Mouse (Mus musculus) ovary, postnatal 10 days (tissue): ENCODE data around the gene Enpep.

Experiments used
- DNase-seq: peaks from one replicate; pipeline ENCODE4 v3.0.0; 2022; ENCODE audit warnings: low spot score

Enpep gene

GRCm38 (mm10) chr3:129332586-129332985 is at the start of gene Enpep:
Enpep (minus strand) TSS chr3:129332720.
- peak; percentile 20 for DNase-seq

- no peak for DNase-seq
Measured at GRCm38 (mm10) chr3:129379109-129379508, 46.6 kb upstream of the Enpep start.

DNA sequence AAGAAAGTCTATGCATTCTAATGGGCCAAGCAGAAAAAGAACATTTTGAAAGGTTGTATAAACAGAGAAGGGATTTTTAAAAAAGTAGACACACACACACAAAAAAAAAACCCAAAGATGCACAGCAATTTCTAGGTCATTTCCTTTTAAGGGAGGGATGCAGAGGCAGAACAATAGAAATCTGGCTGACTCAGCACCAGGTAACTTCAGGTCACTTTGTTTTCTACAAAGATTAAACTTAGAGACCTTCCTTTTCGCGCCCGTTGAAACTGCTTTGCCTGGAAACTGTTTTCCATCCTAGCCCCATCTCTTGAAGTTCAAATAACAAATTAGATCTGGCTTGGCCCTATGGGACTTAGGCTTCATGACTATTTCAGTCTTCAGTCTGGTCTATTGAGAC is 42.6 kb upstream of the Enpep start:
- no peak for DNase-seq

GRCm38 (mm10) chr3:129373108-129373507 is 40.6 kb upstream of the Enpep start:
- DNase-seq = no peak

DNA sequence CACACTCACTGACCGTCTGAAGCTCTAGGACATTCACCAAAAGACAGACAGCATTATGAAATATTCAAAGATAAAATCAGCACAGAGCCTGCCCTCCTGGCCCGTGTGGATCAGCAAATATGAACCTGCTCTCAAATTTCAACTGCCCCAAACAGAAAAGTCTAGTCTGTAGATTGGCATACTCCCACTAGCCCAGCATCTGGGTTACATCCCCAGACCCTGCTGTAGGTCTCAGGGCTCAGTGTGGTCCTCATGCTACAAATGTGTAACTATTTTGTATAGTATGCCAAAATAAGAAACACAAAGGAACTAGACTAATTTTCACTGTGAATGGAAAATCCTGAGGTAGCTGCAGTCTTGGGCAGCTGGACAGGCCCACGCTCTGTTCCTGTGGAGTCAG is 37.0 kb upstream of the Enpep start:
- no peak for DNase-seq

DNA sequence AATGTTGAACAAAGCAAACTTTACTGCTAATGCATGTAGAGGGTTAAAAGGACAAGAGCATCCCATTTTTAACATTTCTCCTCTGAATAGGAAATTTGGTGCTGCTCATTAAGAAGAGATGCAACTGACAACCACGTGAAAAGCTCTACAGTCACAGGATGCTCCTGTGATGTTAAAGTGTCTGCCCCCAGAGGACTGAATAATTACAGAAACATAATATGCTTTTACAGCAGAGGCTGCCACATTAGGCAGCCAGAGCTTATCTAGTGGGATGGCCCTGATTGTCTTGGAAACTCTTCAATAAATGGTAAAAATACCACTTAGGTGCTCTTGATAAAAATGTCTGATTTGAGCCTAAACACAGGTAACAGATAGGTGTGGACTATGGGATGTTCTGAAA is 33.4 kb upstream of the Enpep start:
- DNase-seq = no peak

GRCm38 (mm10) chr3:129364818-129365390 is 32.4 kb upstream of the Enpep start:
- no peak for DNase-seq

DNA sequence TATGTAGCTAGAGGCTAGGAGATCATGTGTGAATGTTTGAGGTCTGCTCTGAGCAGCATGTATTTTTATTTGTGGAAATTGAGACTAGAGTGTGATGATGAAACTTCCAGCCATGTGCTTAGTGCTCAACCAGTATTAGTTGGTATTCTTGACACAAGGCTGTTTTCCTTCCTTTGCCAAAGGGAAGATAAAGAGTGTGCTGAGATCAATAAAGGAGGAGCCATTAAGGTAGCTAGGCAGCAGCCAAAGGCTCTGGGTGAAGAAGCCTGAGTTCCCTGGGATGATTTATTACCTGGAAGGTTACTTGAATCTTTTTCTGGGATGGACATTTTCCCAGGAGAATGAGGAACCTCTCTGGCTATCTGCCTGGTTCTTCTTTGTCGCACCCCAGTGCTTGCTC is 30.9 kb upstream of the Enpep start:
- DNase-seq = no peak

GRCm38 (mm10) chr3:129358115-129358514 is 25.6 kb upstream of the Enpep start:
- no peak for DNase-seq

DNA sequence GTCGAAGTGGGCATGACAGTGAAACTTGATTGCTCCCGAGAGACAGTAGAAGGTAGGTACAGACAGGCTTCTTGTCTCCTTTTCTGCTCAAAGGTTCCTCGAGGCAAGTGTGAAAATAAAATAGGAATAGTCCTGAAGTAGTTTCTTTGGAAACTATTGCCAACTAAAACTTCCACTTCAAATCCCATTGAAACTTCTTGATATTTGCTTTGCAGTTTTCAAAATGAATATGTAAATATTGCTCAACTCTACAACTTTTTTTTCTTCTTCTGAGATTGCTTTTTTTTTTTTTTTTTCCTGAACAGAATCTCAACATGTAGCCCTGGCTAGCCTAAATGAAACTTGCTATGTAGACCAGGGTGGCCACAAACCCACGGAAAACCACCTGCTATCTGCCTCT is 21.4 kb upstream of the Enpep start:
- no peak for DNase-seq

DNA sequence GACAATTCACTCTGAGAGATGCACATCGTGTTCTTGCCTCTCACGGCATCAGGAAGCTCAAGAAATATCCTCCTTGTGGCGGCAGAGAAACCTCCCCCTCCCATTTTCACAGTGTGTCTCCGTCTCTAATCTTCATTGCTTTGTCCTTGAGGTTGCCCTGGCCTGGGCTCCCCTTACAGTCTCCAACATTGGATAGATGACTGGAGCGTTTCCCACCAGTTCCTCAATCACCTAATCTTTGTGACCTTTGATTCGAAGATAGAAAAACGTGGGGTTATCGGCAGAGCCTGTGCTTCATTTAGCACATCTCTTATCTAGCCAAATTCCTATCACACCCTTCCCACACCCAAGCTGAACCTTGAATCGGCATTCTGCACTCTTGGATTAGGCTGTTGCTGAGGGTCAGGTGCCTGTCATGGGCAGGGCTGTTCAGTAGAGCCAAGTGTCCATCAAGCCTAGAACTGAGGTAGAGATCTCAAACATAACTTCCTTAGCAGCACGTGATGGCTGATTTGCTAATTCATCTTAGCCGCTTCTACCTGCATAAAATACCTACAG is 18.9 kb upstream of the Enpep start:
- no peak for DNase-seq

- no peak for DNase-seq
Measured at GRCm38 (mm10) chr3:129347277-129347676, 14.8 kb upstream of the Enpep start.

DNA sequence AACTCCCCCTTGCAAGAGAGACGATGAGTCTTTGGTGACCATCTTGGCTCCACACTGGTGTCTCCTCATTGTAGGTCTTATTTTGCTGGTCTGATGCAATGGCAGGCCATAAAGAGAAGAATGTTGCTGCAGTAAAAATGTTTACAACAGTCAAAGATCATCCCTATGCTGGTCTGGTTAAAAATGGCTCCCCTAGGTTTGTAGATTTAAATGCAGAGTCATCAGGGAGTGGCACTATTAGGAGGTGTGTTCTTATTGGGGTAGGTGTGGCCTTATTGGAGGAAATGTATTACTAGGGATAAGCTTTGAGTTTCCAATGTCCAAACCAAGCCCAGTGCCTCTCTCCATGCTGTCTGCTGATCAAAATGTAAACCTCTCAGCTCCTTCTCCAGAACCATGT is 10.2 kb upstream of the Enpep start:
- no peak for DNase-seq

DNA sequence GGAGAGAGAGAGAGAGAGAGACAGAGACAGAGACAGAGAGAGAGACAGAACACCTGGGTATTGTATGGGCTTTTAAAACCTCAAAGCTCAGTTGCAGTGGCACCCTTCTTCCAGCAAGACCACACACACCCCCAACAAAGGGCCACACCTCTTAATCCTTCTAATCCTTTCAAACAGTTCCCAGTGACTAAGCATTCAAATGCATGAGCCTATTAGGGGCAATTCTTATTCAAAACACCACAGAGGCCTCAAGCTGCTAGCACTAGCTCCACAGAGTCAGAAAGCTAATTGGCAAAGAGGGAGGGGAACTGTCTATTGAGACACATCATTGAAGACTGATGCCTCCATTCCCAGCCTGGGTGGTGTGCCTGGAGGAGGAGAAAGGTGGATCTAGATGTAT is 8.5 kb upstream of the Enpep start:
- DNase-seq = no peak

GRCm38 (mm10) chr3:129338296-129339091 is 6.0 kb upstream of the Enpep start:
- no peak for DNase-seq

DNA sequence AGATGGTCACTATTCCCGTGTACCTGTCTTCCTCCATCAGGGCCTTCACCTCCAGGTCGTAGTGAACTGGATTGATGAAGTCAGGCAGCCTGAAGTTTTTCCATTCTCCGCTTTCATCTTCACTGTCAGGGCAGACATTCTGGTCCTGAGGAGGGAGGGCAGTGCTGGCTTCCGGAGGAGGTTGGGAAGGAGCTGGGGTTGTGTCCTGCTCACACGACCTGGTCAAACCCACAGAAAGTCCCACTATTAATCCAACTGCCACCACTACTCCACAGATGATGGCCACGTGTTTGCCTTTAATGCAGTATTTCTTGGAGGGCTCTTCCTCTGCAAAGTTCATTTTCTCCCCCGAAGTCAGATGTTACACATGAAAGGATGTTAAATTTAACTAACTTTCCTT is 378 bp downstream of the Enpep start:
- DNase-seq = no peak

- DNase-seq = no peak
Measured at GRCm38 (mm10) chr3:129331427-129331826, 1.1 kb downstream of the Enpep start.

DNA sequence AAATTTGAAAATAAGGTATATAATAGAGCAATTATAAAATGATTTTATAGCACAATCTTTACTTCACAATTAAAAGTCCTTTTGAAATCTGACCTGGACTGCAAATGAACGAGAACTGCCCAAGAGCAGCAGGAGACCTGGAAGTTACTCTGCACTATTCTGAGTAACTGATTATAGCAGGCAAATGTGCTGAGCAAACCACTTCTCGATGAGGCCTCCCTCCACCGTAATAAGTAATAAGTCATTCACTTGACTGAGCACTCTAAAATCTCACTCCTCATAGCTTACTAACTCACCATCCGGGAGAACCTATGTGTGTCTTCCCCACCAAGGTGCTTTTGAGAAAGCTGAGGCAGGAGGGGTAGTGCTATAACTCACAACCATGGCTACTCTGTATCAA is 4.5 kb downstream of the Enpep start:
- no peak for DNase-seq

DNA sequence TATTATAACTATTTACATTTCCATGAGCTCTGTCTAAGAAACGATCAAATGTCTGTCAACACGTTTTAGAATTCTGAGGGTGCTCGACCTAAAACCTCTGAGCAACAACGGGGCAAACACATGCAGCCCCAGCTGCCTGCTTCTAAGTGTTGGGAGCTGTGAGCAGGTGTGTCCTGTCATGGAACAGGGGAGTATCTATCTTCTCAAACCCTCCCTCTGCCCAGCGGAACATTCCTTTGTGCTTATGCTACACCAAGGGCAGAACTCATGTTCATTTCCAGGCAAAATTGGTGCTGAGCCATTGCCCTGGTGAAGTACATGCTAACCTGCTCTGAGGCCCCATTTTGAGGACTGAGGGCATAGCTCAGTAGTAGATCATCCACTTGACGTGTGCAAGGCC is 10.9 kb downstream of the Enpep start:
- no peak for DNase-seq

DNA sequence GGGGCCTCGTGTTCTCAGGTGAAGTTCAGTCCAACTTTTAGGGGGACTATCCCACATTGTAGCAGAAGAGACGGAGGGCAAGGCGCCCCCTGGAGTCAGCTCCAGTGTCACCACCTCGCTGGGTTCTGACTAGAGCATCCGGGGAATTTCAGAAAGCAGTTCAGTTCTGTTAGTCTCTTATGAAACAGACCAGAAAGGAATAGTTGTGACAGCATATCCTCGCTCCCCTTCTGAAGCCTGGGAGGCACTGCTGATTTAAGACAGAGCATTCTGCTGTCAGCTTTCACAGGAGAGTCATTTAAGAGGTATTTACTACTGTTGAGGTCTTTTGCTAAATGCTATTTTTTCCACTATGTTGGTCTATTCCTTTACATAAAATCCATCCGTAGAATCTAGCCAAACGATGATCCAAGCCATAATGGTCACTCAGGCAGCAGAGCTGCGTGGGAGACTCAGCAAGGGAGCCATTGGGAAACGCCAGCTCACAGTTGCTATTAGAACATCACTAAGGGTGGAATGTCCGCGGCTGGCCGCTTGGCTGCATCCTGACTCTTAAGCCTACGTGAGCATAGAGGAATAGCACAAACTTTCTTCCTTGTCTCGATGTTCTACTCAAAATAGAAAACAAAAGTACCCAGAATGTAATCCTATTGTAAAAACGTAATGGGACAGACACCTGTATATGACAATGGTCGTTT is 15.3 kb downstream of the Enpep start:
- no peak for DNase-seq

GRCm38 (mm10) chr3:129313671-129314415 is 18.7 kb downstream of the Enpep start:
- no peak for DNase-seq

DNA sequence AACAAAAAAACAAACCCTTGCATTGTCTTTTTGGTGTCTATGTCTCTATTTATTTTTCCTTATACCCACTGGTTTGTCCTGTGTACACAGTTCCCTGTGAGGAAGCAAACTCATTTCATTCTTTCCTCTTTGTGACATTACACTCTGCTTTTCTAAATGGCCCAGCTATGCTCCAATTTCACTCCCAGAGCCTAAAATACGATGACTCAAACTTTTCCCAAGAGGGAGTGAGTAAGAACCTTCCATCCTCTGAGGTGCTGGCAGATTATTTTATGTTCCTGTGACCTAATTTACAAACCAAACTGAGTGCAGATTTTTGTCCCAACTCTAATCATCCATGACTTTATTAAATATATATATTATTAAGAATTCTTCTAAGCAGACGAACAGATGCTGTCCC is 19.3 kb downstream of the Enpep start:
- DNase-seq = no peak
